Mouse (Mus musculus) small intestine, adult 2 months (tissue): ENCODE data around the gene Scamp4.
A peak's percentile ranks its signal among the peaks of the same experiment; 100 is the strongest.

Experiments
- CTCF ChIP-seq: fragments of 200-500 bp; IDR thresholded peaks from 2 replicates; pipeline ENCODE4 v1.5.1; 2012; ENCODE audit warnings: low read depth, mild to moderate bottlenecking, control low read depth, inconsistent platforms, low read length, moderate library complexity, mixed read lengths; ENCODE audit not compliant: insufficient replicate concordance, insufficient read length; ENCODE audit errors: extremely low read depth
- POLR2A ChIP-seq: fragments of 200-500 bp; IDR thresholded peaks from 2 replicates; pipeline ENCODE4 v1.6.1; 2012; ENCODE audit warnings: low read depth, mild to moderate bottlenecking, control low read depth, inconsistent platforms, low read length, moderate library complexity

GRCm38 (mm10) chr10:80566375-80567092, 36.1 kb upstream of the Scamp4 start:
- TF ChIP-seq CTCF (peak; percentile 96), POLR2A (no peak)
